Mouse (Mus musculus) embryonic facial prominence, embryonic 11.5 days (tissue): ENCODE data around the gene Mbnl2. TPM values are rescaled to one million over a fixed set of nuclear protein-coding genes. Genes with fewer than 3 reads are reported as not detected.

Source experiments
- ATAC-seq: fragments of 200-750 bp; cut with Nextera tagmentation; replicated peaks from 2 replicates; pipeline ENCODE4 v1.8.0; 2017; ENCODE audit warnings: low read depth; ENCODE audit not compliant: insufficient number of reproducible peaks, low FRiP score, low TSS enrichment
- DNase-seq: peaks from one replicate; pipeline ENCODE4 v3.0.0-alpha.2; 2015; ENCODE audit warnings: low spot score
- H3K27ac ChIP-seq: fragments of 300-500 bp; sonication (generic); replicated peaks from 2 replicates; pipeline ENCODE4 v1.5.1; 2014; ENCODE audit warnings: mild to moderate bottlenecking, low read depth, low read length, control low read depth
- H3K27me3 ChIP-seq: fragments of 300-500 bp; sonication (generic); 2 replicates; pipeline ENCODE4 v1.6.1; 2014; ENCODE audit warnings: mild to moderate bottlenecking, low read length, moderate library complexity, mixed read lengths; ENCODE audit not compliant: control insufficient read depth, insufficient read depth
- H3K36me3 ChIP-seq: fragments of 300-500 bp; sonication (generic); replicated peaks from 2 replicates; pipeline ENCODE4 v1.6.1; 2014; ENCODE audit warnings: low read depth, mild to moderate bottlenecking, low read length, moderate library complexity, mixed read lengths; ENCODE audit not compliant: control insufficient read depth, insufficient read depth
- H3K4me1 ChIP-seq: fragments of 300-500 bp; sonication (generic); 2 replicates; pipeline ENCODE4 v1.6.1; 2014; ENCODE audit warnings: low read length, mixed read lengths; ENCODE audit not compliant: control insufficient read depth, insufficient read depth
- H3K4me2 ChIP-seq: fragments of 300-500 bp; sonication (generic); 2 replicates; pipeline ENCODE4 v1.6.1; 2014; ENCODE audit warnings: low read depth, mild to moderate bottlenecking, control low read depth, low read length, moderate library complexity
- H3K4me3 ChIP-seq: fragments of 300-500 bp; sonication (generic); 2 replicates; pipeline ENCODE4 v1.5.1; 2014; ENCODE audit warnings: low read depth, low read length, control low read depth
- H3K9ac ChIP-seq: fragments of 300-500 bp; sonication (generic); replicated peaks from 2 replicates; pipeline ENCODE4 v1.6.1; 2014; ENCODE audit warnings: mild to moderate bottlenecking, control low read depth, low read length
- H3K9me3 ChIP-seq: fragments of 300-500 bp; sonication (generic); replicated peaks from 2 replicates; pipeline ENCODE4 v1.6.1; 2016; ENCODE audit warnings: mild to moderate bottlenecking, low read length, inconsistent platforms, mixed read lengths; ENCODE audit not compliant: control insufficient read depth
- WGBS: fragments of 180-500 bp; shearing (Covaris S2); extraction: QIAGEN DNeasy Blood & Tissue Kit; methylation state at CpG from one replicate; pipeline ENCODE4 v1.1.7; 2014; 5-methylcytosine and 5-hydroxymethylcytosine counted together
- polyA plus RNA-seq: library from polyadenylated mRNA; unstranded; fragments of >200 nt; fragmentation: Nextera tagmentation; extraction: Ambion mirVana; gene quantifications from 2 replicates; pipeline ENCODE4 v1.2.1, GENCODE M21; 2014

The Mbnl2 gene
- polyA plus RNA-seq, 1 experiment from 2014 or later: 76.0 TPM

DNA sequence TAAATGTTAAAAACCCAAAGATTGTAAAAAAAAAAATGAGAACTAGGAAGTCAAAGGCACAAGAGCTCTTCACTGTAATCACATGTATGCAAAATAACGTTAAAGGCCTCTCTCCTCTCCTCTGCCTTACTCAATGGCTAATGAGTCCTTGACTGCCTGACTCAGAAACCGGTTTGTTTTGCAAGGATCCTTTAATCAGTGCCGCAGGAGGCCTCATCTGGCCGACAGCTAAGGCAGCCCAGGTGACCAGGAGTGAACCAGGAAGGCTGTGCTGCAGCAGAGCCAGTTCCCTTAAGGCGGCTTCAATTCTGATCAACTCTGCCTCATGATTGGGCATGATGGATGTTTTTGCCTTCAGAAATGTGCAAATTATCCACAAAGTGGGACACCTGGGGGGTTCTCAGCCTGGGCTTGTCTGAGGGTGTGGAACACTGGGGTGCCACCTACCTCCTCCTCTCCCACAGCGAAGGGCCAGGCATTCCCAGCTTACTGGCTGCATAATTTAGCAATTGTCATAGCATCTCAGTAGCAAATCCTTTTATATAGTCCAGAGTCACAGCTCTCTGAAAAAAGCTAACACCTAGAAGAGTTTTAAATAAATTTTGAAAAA lies 43.0 kb downstream of the Mbnl2 start:
- Histone ChIP-seq H3K27ac (no peak overlapping the region), H3K27me3 (no peaks in the 10 kb centered on the region), H3K9me3 (no peaks in the 10 kb centered on the region), H3K4me3 (no peak overlapping the region), H3K9ac (no peak overlapping the region), H3K36me3 (no peaks in the 10 kb centered on the region), H3K4me1 (no peaks in the 10 kb centered on the region), H3K4me2 (no peak overlapping the region)
- ATAC-seq (0 out of 2 replicates have a peak, but pooled peaks have one; percentile 31), DNase-seq (peak; percentile 45)
- WGBS: 42% methylated on average over 6 of the region's 6 CpGs

- Histone ChIP-seq H3K36me3 (no peaks in the 10 kb centered on the region), H3K4me3 (no peak overlapping the region), H3K27me3 (no peaks in the 10 kb centered on the region), H3K4me2 (no peak overlapping the region), H3K9me3 (no peaks in the 10 kb centered on the region), H3K27ac (no peak overlapping the region), H3K9ac (no peak overlapping the region), H3K4me1 (no peaks in the 10 kb centered on the region)
- no peak for ATAC-seq
- 75% methylated on average over 9 of the region's 9 CpGs for WGBS
- DNase-seq: no peak
These were observed 43.7 kb downstream of the Mbnl2 start for GRCm38 (mm10) chr14:120318974-120319731.

DNA sequence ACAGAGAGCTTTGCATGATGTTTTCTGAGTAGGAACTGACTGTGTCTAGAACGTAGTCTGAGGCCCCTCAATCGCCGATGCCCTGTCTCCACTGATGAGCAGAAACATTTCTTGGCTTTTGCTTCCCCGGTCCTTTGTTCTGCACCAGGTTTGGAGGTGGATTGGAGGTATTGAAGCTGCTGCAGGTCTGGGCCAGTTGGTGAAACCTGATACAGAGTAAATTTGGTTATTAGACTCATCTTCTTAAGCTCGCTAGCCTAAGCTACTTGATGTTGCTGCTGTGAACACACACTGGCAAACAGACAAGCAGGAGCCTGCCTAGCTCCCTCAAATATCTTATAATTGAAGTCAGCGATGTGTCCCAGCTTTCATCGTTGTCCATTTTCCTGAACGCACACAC lies 46.6 kb downstream of the Mbnl2 start:
- H3K27ac ChIP-seq: no peak overlapping the region
- no peak overlapping the region for H3K4me3 ChIP-seq
- H3K4me1 ChIP-seq: no peaks in the 10 kb centered on the region
- H3K9ac ChIP-seq: no peak overlapping the region
- ATAC-seq (no peak), DNase-seq (peak; percentile 31)
- no peaks in the 10 kb centered on the region for H3K9me3 ChIP-seq
- 79% methylated on average over 8 of the region's 8 CpGs for WGBS
- H3K4me2 ChIP-seq: no peak overlapping the region
- no peaks in the 10 kb centered on the region for H3K27me3 ChIP-seq
- H3K36me3 ChIP-seq: no peaks in the 10 kb centered on the region

- Histone ChIP-seq H3K9ac (no peak overlapping the region), H3K36me3 (no peaks in the 10 kb centered on the region), H3K4me3 (no peak overlapping the region), H3K27ac (no peak overlapping the region), H3K4me1 (no peaks in the 10 kb centered on the region), H3K4me2 (no peak overlapping the region), H3K27me3 (no peaks in the 10 kb centered on the region), H3K9me3 (no peaks in the 10 kb centered on the region)
- WGBS: 68% methylated on average over 1 of the region's 1 CpGs
- ATAC-seq (no peak), DNase-seq (no peak)
These were observed 47.6 kb downstream of the Mbnl2 start for GRCm38 (mm10) chr14:120323111-120323510.

GRCm38 (mm10) chr14:120324061-120324791 lies 48.8 kb downstream of the Mbnl2 start:
- Histone ChIP-seq H3K4me3 (no peak overlapping the region), H3K4me1 (no peaks in the 10 kb centered on the region), H3K36me3 (no peaks in the 10 kb centered on the region), H3K27ac (no peak overlapping the region), H3K9ac (no peak overlapping the region), H3K4me2 (no peak overlapping the region), H3K27me3 (no peaks in the 10 kb centered on the region), H3K9me3 (no peaks in the 10 kb centered on the region)
- ATAC-seq (no peak), DNase-seq (no peak)
- whole genome bisulfite sequencing: 91% methylated on average over 8 of the region's 8 CpGs

- no peaks in the 10 kb centered on the region for H3K4me1 ChIP-seq
- no peaks in the 10 kb centered on the region for H3K36me3 ChIP-seq
- DNase-seq (no peak), ATAC-seq (no peak)
- 84% methylated on average over 19 of the region's 19 CpGs for WGBS
- no peak overlapping the region for H3K4me3 ChIP-seq
- no peaks in the 10 kb centered on the region for H3K9me3 ChIP-seq
- H3K27ac ChIP-seq: no peak overlapping the region
- no peak overlapping the region for H3K9ac ChIP-seq
- no peaks in the 10 kb centered on the region for H3K27me3 ChIP-seq
- no peak overlapping the region for H3K4me2 ChIP-seq
These were observed 49.5 kb downstream of the Mbnl2 start for GRCm38 (mm10) chr14:120324883-120325480.

DNA sequence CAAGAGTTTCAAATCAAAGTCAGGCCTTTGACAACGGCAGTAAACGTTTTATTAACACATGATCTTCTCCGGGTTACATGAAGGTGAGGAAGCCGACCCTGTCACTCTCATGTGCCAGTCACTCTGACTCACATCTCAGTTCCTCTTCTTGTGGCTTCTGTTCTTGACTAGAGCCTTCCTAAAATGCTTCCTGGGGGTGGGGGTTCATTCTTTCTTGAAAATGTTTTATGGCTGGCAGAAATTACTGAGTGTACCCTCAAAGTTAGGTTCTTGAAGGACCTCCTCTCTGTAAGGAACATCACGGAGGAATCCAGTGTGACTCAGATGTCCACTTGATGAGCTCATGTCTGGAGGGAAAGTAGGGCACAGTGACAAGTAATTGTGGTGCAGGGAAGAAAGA lies 50.2 kb downstream of the Mbnl2 start:
- Histone ChIP-seq H3K4me3 (no peak overlapping the region), H3K27me3 (no peaks in the 10 kb centered on the region), H3K27ac (no peak overlapping the region), H3K36me3 (no peaks in the 10 kb centered on the region), H3K4me1 (no peaks in the 10 kb centered on the region), H3K4me2 (no peak overlapping the region), H3K9ac (no peak overlapping the region), H3K9me3 (no peaks in the 10 kb centered on the region)
- DNase-seq (no peak), ATAC-seq (no peak)
- 84% methylated on average over 5 of the region's 5 CpGs for WGBS
